Mouse (Mus musculus) erythroblast, embryonic 14.5 days (primary cell): ENCODE results near the gene Rassf9.

Source experiments
- GATA1 ChIP-seq: IDR thresholded peaks from 2 replicates; pipeline ENCODE4 v1.6.1; 2012; ENCODE audit warnings: low read length, inconsistent platforms, mixed read lengths
- TAL1 ChIP-seq: IDR thresholded peaks from 3 replicates; pipeline ENCODE4 v1.6.1; 2012; ENCODE audit warnings: low read length, inconsistent platforms, mixed read lengths

- TF ChIP-seq TAL1 = no peak
- no peak for TF ChIP-seq GATA1
These were observed 588 bp upstream of the Rassf9 start for GRCm38 (mm10) chr10:102511461-102511806.
